Mouse (Mus musculus) forebrain, embryonic 13.5 days (tissue): ENCODE results near the gene Ddt. TPM values are rescaled to one million over a fixed set of nuclear protein-coding genes. Genes with fewer than 3 reads are reported as not detected.

ENCODE experiments used
- ATAC-seq: fragments of 200-750 bp; cut with Nextera tagmentation; 2 replicates; pipeline ENCODE4 v1.8.0; 2017
- H3K27ac ChIP-seq: fragments of 300-500 bp; sonication (generic); 2 replicates; pipeline ENCODE4 v1.5.1; 2015; ENCODE audit warnings: inconsistent platforms, mild to moderate bottlenecking, moderate library complexity
- H3K27me3 ChIP-seq: fragments of 300-500 bp; sonication (generic); 2 replicates; pipeline ENCODE4 v1.6.1; 2015; ENCODE audit warnings: mild to moderate bottlenecking, inconsistent platforms
- H3K36me3 ChIP-seq: fragments of 300-500 bp; sonication (generic); 2 replicates; pipeline ENCODE4 v1.6.1; 2015; ENCODE audit warnings: mild to moderate bottlenecking, inconsistent platforms; ENCODE audit not compliant: poor library complexity, severe bottlenecking
- H3K4me1 ChIP-seq: fragments of 300-500 bp; sonication (generic); 2 replicates; pipeline ENCODE4 v1.6.1; 2015; ENCODE audit warnings: inconsistent platforms
- H3K4me2 ChIP-seq: fragments of 300-500 bp; sonication (generic); 2 replicates; pipeline ENCODE4 v1.6.1; 2015; ENCODE audit warnings: inconsistent platforms, mild to moderate bottlenecking, moderate library complexity
- H3K4me3 ChIP-seq: fragments of 300-500 bp; sonication (generic); 2 replicates; pipeline ENCODE4 v1.5.1; 2015; ENCODE audit warnings: mild to moderate bottlenecking, inconsistent platforms
- H3K9ac ChIP-seq: fragments of 300-500 bp; sonication (generic); 2 replicates; pipeline ENCODE4 v1.6.1; 2015; ENCODE audit warnings: mild to moderate bottlenecking, inconsistent platforms
- H3K9me3 ChIP-seq: fragments of 300-500 bp; sonication (generic); replicated peaks from 2 replicates; pipeline ENCODE4 v1.6.1; 2016; ENCODE audit warnings: inconsistent platforms
- WGBS: fragments of 180-500 bp; shearing (Covaris S2); methylation state at CpG from one replicate; pipeline ENCODE4 v1.1.7; 2015; 5-methylcytosine and 5-hydroxymethylcytosine counted together
- polyA plus RNA-seq: library from polyadenylated mRNA; unstranded; fragments of >200 nt; fragmentation: Nextera tagmentation; extraction: Ambion mirVana; gene quantifications from 2 replicates; pipeline ENCODE4 v1.2.1, GENCODE M21; 2015

Ddt gene
- polyA plus RNA-seq, 1 experiment from 2014 or later, result 87.4 TPM

- ATAC-seq, result peak; percentile 25
- Histone ChIP-seq H3K36me3 (peaks cover 12% of the 10 kb centered on the region), H3K4me2 (peak overlapping the region; percentile 94), H3K27me3 (no peaks in the 10 kb centered on the region), H3K9me3 (no peaks in the 10 kb centered on the region), H3K9ac (peak overlapping the region; percentile 58), H3K4me1 (peaks cover 15% of the 10 kb centered on the region), H3K4me3 (peak overlapping the region; percentile 87), H3K27ac (peak overlapping the region; percentile 37)
- WGBS, result 1% methylated on average over 27 of the region's 27 CpGs
Measured at GRCm38 (mm10) chr10:75764519-75765473, 8.4 kb downstream of the Ddt start.

DNA sequence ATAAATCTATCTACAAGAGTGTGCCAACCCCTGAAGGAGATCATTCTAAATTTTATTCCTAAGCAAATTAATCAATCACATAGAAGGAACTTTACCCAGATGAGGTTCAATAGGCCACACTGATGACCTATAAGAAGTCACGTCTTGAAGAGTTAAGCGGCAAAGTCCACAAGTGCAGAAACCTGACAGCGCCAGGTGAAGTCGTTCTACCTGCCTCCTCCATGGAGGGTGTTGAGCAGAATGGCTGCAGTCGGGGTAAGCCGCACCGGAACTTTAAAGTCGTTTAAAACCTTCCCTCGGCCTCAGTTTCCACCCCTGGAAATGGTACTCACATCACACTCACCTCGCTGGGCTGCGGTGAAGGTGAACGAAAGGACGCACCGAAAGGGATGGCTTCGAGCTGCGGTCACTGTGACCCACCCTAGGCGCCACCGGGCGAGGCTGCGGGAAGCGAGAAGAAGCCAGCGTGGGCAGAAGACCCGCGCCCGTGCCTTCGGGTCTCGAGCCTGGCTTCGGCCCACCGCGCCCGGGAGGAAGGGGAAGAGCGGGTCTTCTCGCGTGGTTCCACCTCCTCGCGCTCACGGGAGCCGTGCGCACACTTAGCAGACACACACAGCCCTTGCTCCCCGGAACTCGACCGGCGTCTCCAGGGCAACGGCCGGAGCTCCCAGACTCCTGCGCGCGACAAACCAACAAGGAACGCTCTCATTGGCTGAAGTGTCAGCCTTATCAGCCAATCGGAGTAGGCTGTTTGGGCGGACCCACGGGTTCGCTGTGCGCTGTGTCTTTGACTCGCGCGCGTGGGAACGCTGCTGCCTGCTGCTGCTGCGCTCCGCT lies 9.3 kb downstream of the Ddt start, which contains the start of gene Cabin1:
TSS of gene Cabin1 (minus strand) at position 660 of the 837 bp plus-strand sequence.
- H3K36me3 ChIP-seq, result peaks cover 19% of the 10 kb centered on the region
- peak within 1 kb of the TSS; percentile 51 for H3K27ac ChIP-seq
- H3K4me2 ChIP-seq, result peak within 1 kb of the TSS; percentile 94
- peaks cover 15% of the 10 kb centered on the region for H3K4me1 ChIP-seq
- H3K27me3 ChIP-seq, result no peaks in the 10 kb centered on the region
- under 1% methylated on average over 61 of the region's 61 CpGs for WGBS
- H3K4me3 ChIP-seq, result peak within 1 kb of the TSS; percentile 87
- no peaks in the 10 kb centered on the region for H3K9me3 ChIP-seq
- peak; percentile 99 for ATAC-seq
- H3K9ac ChIP-seq, result peak within 1 kb of the TSS; percentile 84

GRCm38 (mm10) chr10:75762413-75762812 lies 10.8 kb downstream of the Ddt start:
- Histone ChIP-seq H3K4me1 (peaks cover 15% of the 10 kb centered on the region), H3K9ac (no peak overlapping the region), H3K36me3 (peaks cover 32% of the 10 kb centered on the region), H3K4me2 (peak overlapping the region; percentile 43), H3K27ac (no peak overlapping the region), H3K4me3 (no peak overlapping the region), H3K27me3 (no peaks in the 10 kb centered on the region), H3K9me3 (no peaks in the 10 kb centered on the region)
- 96% methylated on average over 3 of the region's 3 CpGs for WGBS
- ATAC-seq, result no peak

- no peak for ATAC-seq
- H3K9ac ChIP-seq, result no peak overlapping the region
- H3K36me3 ChIP-seq, result peaks cover 38% of the 10 kb centered on the region
- no peak overlapping the region for H3K4me2 ChIP-seq
- H3K4me3 ChIP-seq, result no peak overlapping the region
- no peaks in the 10 kb centered on the region for H3K27me3 ChIP-seq
- H3K9me3 ChIP-seq, result no peaks in the 10 kb centered on the region
- H3K4me1 ChIP-seq, result peaks cover 15% of the 10 kb centered on the region
- H3K27ac ChIP-seq, result no peak overlapping the region
- WGBS, result 93% methylated on average over 3 of the region's 3 CpGs
Measured at GRCm38 (mm10) chr10:75760311-75760710, 12.9 kb downstream of the Ddt start.

DNA sequence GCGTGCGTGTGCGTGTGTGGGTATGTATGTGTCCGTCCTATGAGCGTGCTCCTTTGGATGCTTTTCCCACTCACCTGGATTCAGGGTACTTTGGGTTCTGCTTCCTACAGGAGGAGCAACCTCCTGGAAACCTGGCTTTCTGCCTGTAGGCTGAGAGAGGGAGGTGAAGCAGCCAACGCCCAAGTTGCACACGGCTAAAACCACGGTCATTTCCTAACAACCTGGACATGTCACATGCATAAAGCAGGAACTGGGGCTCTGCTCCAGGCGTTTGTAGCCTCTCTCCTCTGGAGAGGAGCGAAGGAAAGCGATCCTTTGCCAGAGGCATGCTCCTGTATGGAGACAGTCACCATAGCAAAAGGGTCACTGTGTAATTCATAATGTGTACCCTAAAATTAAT lies 16.5 kb downstream of the Ddt start:
- no peaks in the 10 kb centered on the region for H3K27me3 ChIP-seq
- ATAC-seq, result no peak

GRCm38 (mm10) chr10:75744017-75744416 lies 29.2 kb downstream of the Ddt start:
- ATAC-seq, result peak; percentile 96
- Histone ChIP-seq H3K4me3 (no peak overlapping the region), H3K27ac (peak overlapping the region; percentile 65), H3K4me2 (no peak overlapping the region), H3K36me3 (peaks cover 91% of the 10 kb centered on the region), H3K4me1 (no peaks in the 10 kb centered on the region), H3K9me3 (no peaks in the 10 kb centered on the region), H3K9ac (no peak overlapping the region), H3K27me3 (no peaks in the 10 kb centered on the region)
- 48% methylated on average over 3 of the region's 3 CpGs for WGBS

More for the DNA sequence above, 16.5 kb downstream of the Ddt start:
- Histone ChIP-seq H3K36me3 (peaks cover 72% of the 10 kb centered on the region), H3K4me1 (no peaks in the 10 kb centered on the region), H3K4me2 (no peak overlapping the region), H3K4me3 (no peak overlapping the region), H3K27ac (no peak overlapping the region), H3K9ac (no peak overlapping the region), H3K9me3 (no peaks in the 10 kb centered on the region)
- 96% methylated on average over 11 of the region's 11 CpGs for WGBS

DNA sequence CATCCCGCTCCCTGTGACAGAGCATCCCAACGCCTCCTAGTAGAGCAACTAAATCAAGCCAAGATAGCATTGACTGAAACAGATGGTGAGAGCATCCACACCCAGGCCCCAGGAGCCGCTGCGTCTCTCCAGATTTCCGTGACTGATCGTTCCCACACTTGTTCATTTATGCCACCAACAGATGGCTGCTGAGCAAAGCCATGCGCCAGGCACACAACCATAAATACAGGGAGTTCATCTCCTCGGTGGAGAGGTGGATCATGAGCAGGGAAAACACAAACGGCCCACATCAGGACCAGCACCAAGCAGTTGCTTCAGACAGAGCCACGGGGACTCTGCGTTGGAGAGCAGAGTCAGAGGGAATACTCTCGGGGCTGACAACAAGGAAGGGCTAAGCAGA lies 29.8 kb downstream of the Ddt start:
- peak; percentile 40 for ATAC-seq

GRCm38 (mm10) chr10:75740866-75741265 lies 32.3 kb downstream of the Ddt start:
- Histone ChIP-seq H3K27me3 (no peaks in the 10 kb centered on the region), H3K4me1 (no peaks in the 10 kb centered on the region), H3K36me3 (peaks cover 89% of the 10 kb centered on the region)

More for the DNA sequence above, 29.8 kb downstream of the Ddt start:
- Histone ChIP-seq H3K4me3 (no peak overlapping the region), H3K4me2 (no peak overlapping the region), H3K9me3 (no peaks in the 10 kb centered on the region), H3K4me1 (no peaks in the 10 kb centered on the region), H3K27ac (peak overlapping the region; percentile 63), H3K9ac (no peak overlapping the region), H3K27me3 (no peaks in the 10 kb centered on the region), H3K36me3 (peaks cover 91% of the 10 kb centered on the region)
- WGBS, result 88% methylated on average over 12 of the region's 12 CpGs

DNA sequence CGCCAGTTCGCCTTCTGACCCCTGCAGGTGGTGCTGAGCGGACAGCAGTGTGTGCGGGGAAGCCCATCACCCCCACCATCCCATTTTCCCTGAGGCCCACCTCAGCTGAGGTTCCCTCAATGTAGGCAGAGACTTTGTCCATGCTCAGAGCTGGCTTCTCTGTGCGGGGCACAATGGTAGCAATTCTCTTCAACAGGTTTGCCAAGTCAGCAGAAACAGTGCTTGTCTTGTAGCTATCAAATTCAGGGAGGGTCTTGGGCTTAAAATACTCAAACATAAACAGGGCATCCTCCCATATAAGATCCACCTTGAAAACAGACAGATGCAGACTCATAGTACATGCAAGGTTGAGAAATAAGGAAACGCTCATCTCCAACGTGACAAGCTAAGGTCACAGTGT lies 47.8 kb downstream of the Ddt start:
- no peak for ATAC-seq
- 96% methylated on average over 7 of the region's 7 CpGs for whole genome bisulfite sequencing
- peaks cover 92% of the 10 kb centered on the region for H3K36me3 ChIP-seq

More at GRCm38 (mm10) chr10:75740866-75741265, 32.3 kb downstream of the Ddt start:
- Histone ChIP-seq H3K4me2 (no peak overlapping the region), H3K4me3 (no peak overlapping the region), H3K9me3 (no peaks in the 10 kb centered on the region), H3K9ac (no peak overlapping the region), H3K27ac (no peak overlapping the region)
- ATAC-seq, result no peak
- 94% methylated on average over 3 of the region's 3 CpGs for WGBS

More for the DNA sequence above, 47.8 kb downstream of the Ddt start:
- no peaks in the 10 kb centered on the region for H3K4me1 ChIP-seq
- H3K4me3 ChIP-seq, result no peak overlapping the region
- no peaks in the 10 kb centered on the region for H3K9me3 ChIP-seq
- no peak overlapping the region for H3K9ac ChIP-seq
- H3K27me3 ChIP-seq, result no peaks in the 10 kb centered on the region
- no peak overlapping the region for H3K4me2 ChIP-seq
- no peak overlapping the region for H3K27ac ChIP-seq
